Mouse (Mus musculus) ES-Bruce4 (cell line): ENCODE results near the gene Zbtb34. TPM values are rescaled to one million over a fixed set of nuclear protein-coding genes. Genes with fewer than 3 reads are reported as not detected.

Experiments
- H3K27ac ChIP-seq: 2 replicates; pipeline ENCODE4 v1.5.1; 2012; ENCODE audit warnings: low read length, inconsistent platforms; ENCODE audit not compliant: insufficient read depth
- H3K27me3 ChIP-seq: 2 replicates; pipeline ENCODE4 v1.6.1; 2012; ENCODE audit warnings: mild to moderate bottlenecking, low read length, inconsistent platforms; ENCODE audit not compliant: control insufficient read depth, poor library complexity, insufficient read depth, severe bottlenecking
- H3K36me3 ChIP-seq: 2 replicates; pipeline ENCODE4 v1.6.1; 2012; ENCODE audit warnings: inconsistent platforms, mild to moderate bottlenecking, low read length, moderate library complexity; ENCODE audit not compliant: control insufficient read depth, poor library complexity, insufficient read depth, severe bottlenecking
- H3K4me1 ChIP-seq: one replicate; pipeline ENCODE4 v1.8.1; 2011; ENCODE audit warnings: low read length; ENCODE audit not compliant: control insufficient read depth, insufficient read depth
- H3K4me3 ChIP-seq: 2 replicates; pipeline ENCODE4 v1.5.1; 2011; ENCODE audit warnings: low read depth, mild to moderate bottlenecking, low read length
- H3K9ac ChIP-seq: 2 replicates; pipeline ENCODE4 v1.6.1; 2012; ENCODE audit warnings: low read depth, mild to moderate bottlenecking, inconsistent platforms; ENCODE audit not compliant: poor library complexity, severe bottlenecking
- H3K9me3 ChIP-seq: replicated peaks from 2 replicates; pipeline ENCODE4 v1.6.1; 2012; ENCODE audit warnings: mild to moderate bottlenecking, low read length, inconsistent platforms; ENCODE audit not compliant: control insufficient read depth, poor library complexity, insufficient read depth, severe bottlenecking
- CTCF ChIP-seq: IDR thresholded peaks from one replicate; pipeline ENCODE4 v1.8.1; 2011; ENCODE audit warnings: low read depth, low read length
- EP300 ChIP-seq: IDR thresholded peaks from 2 replicates; pipeline ENCODE4 v1.6.1; 2011; ENCODE audit warnings: low read depth, low read length; ENCODE audit not compliant: insufficient read depth
- POLR2A ChIP-seq: IDR thresholded peaks from one replicate; pipeline ENCODE4 v1.8.1; 2011; ENCODE audit warnings: low read length; ENCODE audit not compliant: insufficient read depth
- polyA plus RNA-seq: library from polyadenylated mRNA; stranded (reverse); fragments of >200 nt; gene quantifications from 2 replicates; pipeline ENCODE4 v1.2.4, GENCODE M21; 2011; ENCODE audit warnings: low read depth; ENCODE audit not compliant: missing spikeins, insufficient read depth, insufficient read length

The Zbtb34 gene
- polyA plus RNA-seq, 1 experiment, result 21.4 TPM

DNA sequence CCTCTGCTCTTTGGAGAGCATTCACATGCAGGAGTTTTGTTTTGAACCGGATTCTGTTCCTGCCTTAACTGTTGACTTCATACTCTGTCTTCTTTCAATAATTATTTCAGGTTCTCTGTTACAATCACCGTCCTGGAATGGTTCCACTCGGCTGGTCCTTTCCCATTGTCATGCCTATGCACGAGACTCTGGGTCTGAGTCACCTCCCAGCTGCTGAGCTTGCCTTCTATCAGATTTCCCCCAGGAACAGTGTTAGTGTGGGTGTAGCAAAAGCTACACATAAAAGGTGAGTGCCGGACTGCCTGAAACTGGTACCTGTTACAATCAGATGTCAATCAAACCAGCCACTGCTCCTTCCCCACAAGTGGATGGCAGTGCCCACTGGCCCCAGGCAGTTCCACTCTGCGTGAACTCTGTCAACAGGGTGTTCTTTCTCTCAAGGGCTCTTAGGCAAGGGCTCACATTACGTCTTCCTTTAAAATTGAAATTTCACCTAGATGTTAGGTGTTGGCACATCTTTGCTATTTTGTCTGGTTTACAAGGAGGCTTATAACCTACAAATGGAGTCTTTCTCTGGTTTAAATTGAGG, 73.8 kb downstream of the Zbtb34 start:
- Histone ChIP-seq H3K4me1 (no peaks in the 10 kb centered on the region), H3K9me3 (no peaks in the 10 kb centered on the region), H3K9ac (no peak overlapping the region), H3K27me3 (no peaks in the 10 kb centered on the region), H3K36me3 (no peaks in the 10 kb centered on the region), H3K27ac (no peak overlapping the region), H3K4me3 (no peak overlapping the region)
- TF ChIP-seq EP300 (no peak), CTCF (no peak), POLR2A (no peak)

Other genes starting within 250 kb of the Zbtb34 start
- 5.6 and 7.4 TPM in 2 replicates for gene Angptl2, start 215.3 kb downstream of the Zbtb34 start, polyA plus RNA-seq
- 16.5 and 17.0 TPM in 2 replicates for gene Ralgps1, start 59.8 kb downstream of the Zbtb34 start, polyA plus RNA-seq
- 23.4 and 31.3 TPM in 2 replicates for gene Zbtb43, start 37.2 kb upstream of the Zbtb34 start, polyA plus RNA-seq
- 0.46 and 0.58 TPM in 2 replicates for gene Lmx1b, start 209.2 kb upstream of the Zbtb34 start, polyA plus RNA-seq